Mouse (Mus musculus): ENCODE results near the gene Rap1gds1.

- TF ChIP-seq CTCF (conservative IDR thresholded peaks at IDR 0.05; ENCODE audit: low read length) = no peak
- no peak for TF ChIP-seq POU5F1 (IDR thresholded peaks at IDR 0.05; ENCODE audit: borderline replicate concordance, low read length)
Measured at GRCm38 (mm10) chr3:139103346-139103745, 28.3 kb upstream of the Rap1gds1 start.

Measured in E14TG2a.4 (cell line).